Mouse (Mus musculus): ENCODE measurements around the gene Taf15. TPM values are rescaled to one million over a fixed set of nuclear protein-coding genes. Genes with fewer than 3 reads are reported as not detected.
"Not testable (repeated sequence)": the region's sequence is repeated elsewhere in the genome, so short reads cannot be mapped to it uniquely, and the experiment has no call there.

The Taf15 gene
- polyA plus RNA-seq, 1 experiment from 2014 or later = 17.6 TPM

- H3K27me3 ChIP-seq; H3K9me3 ChIP-seq; H3K4me2 ChIP-seq (replicated peaks); ATAC-seq; H3K27ac ChIP-seq; H3K36me3 ChIP-seq; H3K4me1 ChIP-seq (replicated peaks); H3K4me3 ChIP-seq (replicated peaks); H3K9ac ChIP-seq (replicated peaks): not testable (repeated sequence)
- 84% methylated on average over 7 of the region's 7 CpGs for WGBS
These were observed 78.2 kb downstream of the Taf15 start for GRCm38 (mm10) chr11:83551037-83551436.

GRCm38 (mm10) chr11:83551668-83552067 lies 78.8 kb downstream of the Taf15 start:
- no peak for ATAC-seq
- H3K27ac ChIP-seq = no peak overlapping the region

More at GRCm38 (mm10) chr11:83551668-83552067, 78.8 kb downstream of the Taf15 start:
- 86% methylated on average over 5 of the region's 5 CpGs for WGBS
- Histone ChIP-seq H3K9me3 (no peaks in the 10 kb centered on the region), H3K4me3 (replicated peaks) (no peak overlapping the region), H3K27me3 (no peaks in the 10 kb centered on the region), H3K36me3 (no peaks in the 10 kb centered on the region), H3K4me1 (replicated peaks) (0 out of 2 replicates have a peak, but pooled peaks cover 4% of the 10 kb centered on the region), H3K4me2 (replicated peaks) (no peak overlapping the region), H3K9ac (replicated peaks) (no peak overlapping the region)

Other genes with a start within 250 kb of the Taf15 start
- gene Slfn14, start 186.4 kb upstream of the Taf15 start, polyA plus RNA-seq (2015; fragmentation: Nextera tagmentation; extraction: Ambion mirVana) = 0.12 and 0.15 TPM in 2 replicates
- gene Ap2b1, start 174.1 kb upstream of the Taf15 start, polyA plus RNA-seq (2015; fragmentation: Nextera tagmentation; extraction: Ambion mirVana) = 109 and 116 TPM in 2 replicates
- 21.0 and 21.1 TPM in 2 replicates for gene Pex12, start 170.5 kb upstream of the Taf15 start, polyA plus RNA-seq (2015; fragmentation: Nextera tagmentation; extraction: Ambion mirVana)
- gene Rasl10b, start 63.9 kb upstream of the Taf15 start, polyA plus RNA-seq (2015; fragmentation: Nextera tagmentation; extraction: Ambion mirVana) = 12.0 and 21.1 TPM in 2 replicates
- 0.17 and 0.23 TPM in 2 replicates for gene Gas2l2, start 43.6 kb upstream of the Taf15 start, polyA plus RNA-seq (2015; fragmentation: Nextera tagmentation; extraction: Ambion mirVana)
- gene 1700020L24Rik, start 35.4 kb upstream of the Taf15 start, polyA plus RNA-seq (2015; fragmentation: Nextera tagmentation; extraction: Ambion mirVana) = not detected in 2 replicates
- gene Mmp28, start 10.0 kb upstream of the Taf15 start, polyA plus RNA-seq (2015; fragmentation: Nextera tagmentation; extraction: Ambion mirVana) = 2.5 and 3.6 TPM in 2 replicates
- gene Heatr9, start 49.1 kb downstream of the Taf15 start, polyA plus RNA-seq (2015; fragmentation: Nextera tagmentation; extraction: Ambion mirVana) = not detected in 2 replicates
- gene Ccl5, start 57.4 kb downstream of the Taf15 start, polyA plus RNA-seq (2015; fragmentation: Nextera tagmentation; extraction: Ambion mirVana) = not detected in 2 replicates
- 1.2 TPM in 2 replicates for gene Ccl9, start 105.5 kb downstream of the Taf15 start, polyA plus RNA-seq (2015; fragmentation: Nextera tagmentation; extraction: Ambion mirVana)
- gene Ccl6, start 120.0 kb downstream of the Taf15 start, polyA plus RNA-seq (2015; fragmentation: Nextera tagmentation; extraction: Ambion mirVana) = 0.67 and 1.0 TPM in 2 replicates
- gene Rpl9-ps1, start 172.5 kb downstream of the Taf15 start, polyA plus RNA-seq (2015; fragmentation: Nextera tagmentation; extraction: Ambion mirVana) = not detected in 2 replicates
- gene Ccl3, start 176.3 kb downstream of the Taf15 start, polyA plus RNA-seq (2015; fragmentation: Nextera tagmentation; extraction: Ambion mirVana) = 0.64 and 0.65 TPM in 2 replicates
- gene Ccl4, start 189.5 kb downstream of the Taf15 start, polyA plus RNA-seq (2015; fragmentation: Nextera tagmentation; extraction: Ambion mirVana) = 0.32 TPM in 1 of 2 replicates, not detected in the other
- gene Wfdc17, start 230.9 kb downstream of the Taf15 start, polyA plus RNA-seq (2015; fragmentation: Nextera tagmentation; extraction: Ambion mirVana) = 0.44 TPM in 1 of 2 replicates, not detected in the other
- gene Wfdc18, start 235.9 kb downstream of the Taf15 start, polyA plus RNA-seq (2015; fragmentation: Nextera tagmentation; extraction: Ambion mirVana) = not detected in 2 replicates